Mouse (Mus musculus) limb, embryonic 12.5 days (tissue): ENCODE measurements around the gene Tas2r143. TPM values are rescaled to one million over a fixed set of nuclear protein-coding genes. Genes with fewer than 3 reads are reported as not detected.

ENCODE experiments used
- ATAC-seq: fragments of 200-750 bp; cut with Nextera tagmentation; 2 replicates; pipeline ENCODE4 v1.8.0; 2017; ENCODE audit warnings: low read depth, moderate TSS enrichment; ENCODE audit not compliant: insufficient number of reproducible peaks, insufficient read depth, low FRiP score, low TSS enrichment
- H3K27ac ChIP-seq: fragments of 300-500 bp; sonication (generic); 2 replicates; pipeline ENCODE4 v1.5.1; 2016; ENCODE audit warnings: mild to moderate bottlenecking, moderate library complexity
- H3K27me3 ChIP-seq: fragments of 300-500 bp; sonication (generic); 2 replicates; pipeline ENCODE4 v1.6.1; 2016; ENCODE audit warnings: mild to moderate bottlenecking, moderate library complexity
- H3K36me3 ChIP-seq: fragments of 300-500 bp; sonication (generic); 2 replicates; pipeline ENCODE4 v1.6.1; 2016; ENCODE audit warnings: mild to moderate bottlenecking, moderate library complexity
- H3K4me1 ChIP-seq: fragments of 300-500 bp; sonication (generic); replicated peaks from 2 replicates; pipeline ENCODE4 v1.6.1; 2016
- H3K4me2 ChIP-seq: fragments of 300-500 bp; sonication (generic); 2 replicates; pipeline ENCODE4 v1.6.1; 2016; ENCODE audit warnings: mild to moderate bottlenecking, moderate library complexity
- H3K4me3 ChIP-seq: fragments of 300-500 bp; sonication (generic); replicated peaks from 2 replicates; pipeline ENCODE4 v1.5.1; 2016; ENCODE audit warnings: mild to moderate bottlenecking
- H3K9ac ChIP-seq: fragments of 300-500 bp; sonication (generic); replicated peaks from 2 replicates; pipeline ENCODE4 v1.6.1; 2016; ENCODE audit warnings: mild to moderate bottlenecking, moderate library complexity
- H3K9me3 ChIP-seq: fragments of 300-500 bp; sonication (generic); 2 replicates; pipeline ENCODE4 v1.6.1; 2016; ENCODE audit warnings: mild to moderate bottlenecking, moderate library complexity
- WGBS: fragments of 180-500 bp; shearing (Covaris S2); methylation state at CpG from one replicate; pipeline ENCODE4 v1.1.7; 2016; 5-methylcytosine and 5-hydroxymethylcytosine counted together
- polyA plus RNA-seq: library from polyadenylated mRNA; unstranded; fragments of >200 nt; fragmentation: Nextera tagmentation; extraction: Ambion mirVana; gene quantifications from 2 replicates; pipeline ENCODE4 v1.2.1, GENCODE M21; 2016

The Tas2r143 gene
- polyA plus RNA-seq, 1 experiment from 2014 or later, result not detected

DNA sequence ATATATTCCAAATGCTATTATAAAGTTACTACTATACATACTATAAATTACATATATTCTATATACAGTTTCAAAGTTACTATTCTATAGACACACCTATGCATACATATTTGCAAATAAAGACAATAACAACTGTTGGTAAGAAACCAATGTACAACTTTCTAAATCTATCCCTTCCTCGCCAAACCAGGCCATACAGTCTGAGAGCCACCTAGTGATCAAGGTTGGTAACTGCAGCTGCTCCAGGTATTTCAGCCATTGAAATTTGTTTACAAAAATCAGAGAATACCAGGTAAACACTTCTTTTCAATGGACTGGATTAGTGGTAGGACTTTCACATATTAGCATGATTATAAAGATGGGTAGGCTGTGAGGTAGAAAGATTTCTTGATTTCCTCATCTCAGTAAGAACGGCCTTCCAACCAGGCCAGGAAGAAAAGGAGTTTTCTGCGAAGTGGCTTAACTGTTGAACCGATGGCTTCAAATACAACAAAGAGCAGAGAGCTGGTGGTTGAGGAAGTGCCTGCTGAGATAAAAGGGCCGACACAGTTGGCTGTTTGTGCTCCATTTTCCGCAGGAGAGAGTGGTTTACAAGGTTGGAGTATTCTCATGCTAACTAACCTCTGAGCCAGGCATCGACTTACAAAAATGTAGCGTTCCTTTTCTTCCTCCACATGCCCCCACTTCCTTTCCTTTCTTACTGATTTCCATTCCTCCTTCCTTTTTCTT lies 19.5 kb upstream of the Tas2r143 start:
- Histone ChIP-seq H3K9ac (no peak overlapping the region), H3K4me2 (0 out of 2 replicates have a peak overlapping the region, but pooled peaks have one; percentile 23), H3K9me3 (no peaks in the 10 kb centered on the region), H3K27me3 (no peaks in the 10 kb centered on the region), H3K4me1 (peaks cover 10% of the 10 kb centered on the region; the same call in 1 of the 2 replicates), H3K4me3 (no peak overlapping the region), H3K27ac (0 out of 2 replicates have a peak overlapping the region, but pooled peaks have one; percentile 1), H3K36me3 (no peaks in the 10 kb centered on the region)
- 7% methylated on average over 8 of the region's 8 CpGs for WGBS
- no peak for ATAC-seq

DNA sequence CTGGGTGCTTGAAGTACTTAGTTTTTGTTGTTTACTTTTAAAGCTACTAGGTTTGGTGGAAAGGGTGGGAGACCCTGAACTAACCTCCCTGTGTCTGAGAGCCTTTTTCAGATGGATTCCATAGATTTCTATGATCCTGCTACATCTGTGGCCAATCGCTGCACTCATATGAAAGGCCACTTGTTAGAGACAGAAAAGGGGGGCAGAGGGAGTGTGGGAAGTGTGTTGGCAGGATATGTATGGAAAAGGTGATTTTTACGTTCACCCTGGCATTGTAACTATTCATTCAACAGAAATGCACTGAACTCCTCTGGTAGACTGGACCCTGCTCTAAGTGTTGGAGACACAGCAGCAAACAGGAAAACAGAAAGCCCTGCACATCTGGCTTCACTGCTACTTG lies 18.8 kb upstream of the Tas2r143 start:
- peak overlapping the region; percentile 1; the same call in 1 of the 2 replicates for H3K27ac ChIP-seq
- H3K36me3 ChIP-seq, result no peaks in the 10 kb centered on the region
- H3K9me3 ChIP-seq, result no peaks in the 10 kb centered on the region
- no peak for ATAC-seq
- H3K9ac ChIP-seq, result no peak overlapping the region
- H3K4me2 ChIP-seq, result 0 out of 2 replicates have a peak overlapping the region, but pooled peaks have one; percentile 23
- no peak overlapping the region for H3K4me3 ChIP-seq
- H3K4me1 ChIP-seq, result peaks cover 10% of the 10 kb centered on the region; the same call in 1 of the 2 replicates
- no peaks in the 10 kb centered on the region for H3K27me3 ChIP-seq
- 33% methylated on average over 2 of the region's 2 CpGs for WGBS

DNA sequence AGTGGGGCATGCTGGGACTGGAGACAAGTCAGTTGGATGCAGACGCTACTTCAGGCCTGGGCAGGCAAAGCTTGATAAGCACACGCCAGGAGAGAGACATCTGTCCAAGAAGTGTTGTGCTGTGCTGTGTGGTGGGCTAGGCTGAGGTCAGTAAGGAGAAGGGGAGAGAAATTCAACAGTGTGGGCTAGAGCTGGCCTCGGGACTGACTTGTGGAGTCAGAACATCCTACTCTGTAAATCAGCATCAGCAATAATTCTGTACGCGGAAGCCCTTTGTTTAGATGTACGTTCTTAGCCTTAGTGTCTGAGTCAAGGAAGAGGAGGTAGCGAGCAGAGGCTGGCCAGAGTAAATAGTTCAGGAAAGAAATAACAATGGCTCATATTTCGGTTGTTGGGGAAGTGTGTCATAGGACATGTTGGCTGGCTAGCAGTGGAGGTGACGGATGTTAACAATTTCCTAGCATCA lies 18.1 kb upstream of the Tas2r143 start:
- 0 out of 2 replicates have a peak, but pooled peaks have one; percentile 24 for ATAC-seq
- H3K27ac ChIP-seq, result peak overlapping the region; percentile 42; the same call in 1 of the 2 replicates
- 64% methylated on average over 9 of the region's 9 CpGs for WGBS

DNA sequence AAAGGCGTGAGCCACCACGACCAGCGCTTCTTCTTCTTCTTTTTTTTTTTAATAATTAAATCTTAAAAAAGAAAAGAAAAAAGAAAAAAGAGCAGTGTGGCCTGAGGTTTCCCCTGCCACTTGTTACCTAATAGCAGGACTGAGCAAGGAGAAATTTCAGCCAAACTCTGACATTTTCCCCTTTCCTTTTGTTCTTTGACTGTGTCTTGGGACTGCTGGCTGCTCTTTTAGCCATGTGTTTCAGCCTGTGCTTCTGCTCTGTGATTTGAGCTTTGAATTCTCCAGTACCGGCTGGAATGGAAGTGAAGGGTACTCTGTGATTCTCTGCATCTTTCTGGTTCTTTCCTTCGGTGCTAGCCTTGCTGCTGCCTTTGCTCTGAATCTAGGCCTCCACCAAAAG lies 16.7 kb upstream of the Tas2r143 start:
- H3K4me1 ChIP-seq, result peaks cover 10% of the 10 kb centered on the region; the same call in 1 of the 2 replicates
- H3K4me2 ChIP-seq, result no peak overlapping the region
- ATAC-seq, result no peak
- H3K9me3 ChIP-seq, result no peaks in the 10 kb centered on the region
- no peak overlapping the region for H3K4me3 ChIP-seq
- no peak overlapping the region for H3K9ac ChIP-seq
- no peak overlapping the region for H3K27ac ChIP-seq
- WGBS, result 91% methylated on average over 5 of the region's 5 CpGs
- no peaks in the 10 kb centered on the region for H3K36me3 ChIP-seq
- no peaks in the 10 kb centered on the region for H3K27me3 ChIP-seq

More for the DNA sequence above, 18.1 kb upstream of the Tas2r143 start:
- Histone ChIP-seq H3K27me3 (no peaks in the 10 kb centered on the region), H3K9ac (no peak overlapping the region), H3K4me1 (peaks cover 10% of the 10 kb centered on the region; the same call in 1 of the 2 replicates), H3K36me3 (no peaks in the 10 kb centered on the region), H3K4me3 (no peak overlapping the region), H3K4me2 (no peak overlapping the region), H3K9me3 (no peaks in the 10 kb centered on the region)

GRCm38 (mm10) chr6:42385635-42386034 lies 14.4 kb upstream of the Tas2r143 start:
- Histone ChIP-seq H3K27ac (no peak overlapping the region), H3K4me2 (no peak overlapping the region), H3K27me3 (no peaks in the 10 kb centered on the region), H3K9me3 (no peaks in the 10 kb centered on the region), H3K9ac (no peak overlapping the region), H3K4me3 (no peak overlapping the region), H3K4me1 (peaks cover 10% of the 10 kb centered on the region; the same call in 1 of the 2 replicates), H3K36me3 (no peaks in the 10 kb centered on the region)
- 59% methylated on average over 4 of the region's 4 CpGs for WGBS
- no peak for ATAC-seq

DNA sequence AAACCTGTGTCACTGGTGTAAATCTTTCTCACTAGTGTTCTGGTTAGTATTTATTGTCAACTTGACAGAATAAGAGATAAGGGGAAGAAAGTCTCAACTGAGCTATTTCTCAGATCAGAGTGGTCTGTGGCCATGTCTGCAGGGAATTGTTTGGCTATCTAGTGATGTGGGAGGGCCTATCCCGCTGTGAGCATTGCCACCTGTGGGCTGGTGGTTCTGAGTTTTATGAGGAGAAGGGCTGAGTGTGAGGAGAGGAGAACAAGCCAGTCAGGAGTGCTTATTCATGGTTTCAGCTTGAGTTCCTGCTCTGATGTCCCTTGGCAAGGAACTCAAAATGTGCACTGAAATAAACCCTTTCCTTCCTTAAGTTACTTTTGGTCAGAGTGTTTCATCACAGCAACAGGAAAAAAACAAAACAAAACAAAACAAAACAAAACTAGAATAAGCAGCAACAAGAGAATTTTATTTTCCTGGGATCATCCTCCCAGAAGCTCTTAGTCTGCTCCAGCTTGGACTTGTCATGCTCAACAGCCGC lies 8.2 kb upstream of the Tas2r143 start:
- Histone ChIP-seq H3K4me2 (no peak overlapping the region), H3K9ac (no peak overlapping the region), H3K4me3 (no peak overlapping the region), H3K9me3 (no peaks in the 10 kb centered on the region), H3K27ac (no peak overlapping the region), H3K27me3 (no peaks in the 10 kb centered on the region), H3K4me1 (no peaks in the 10 kb centered on the region; the same call in 1 of the 2 replicates), H3K36me3 (no peaks in the 10 kb centered on the region)
- no peak for ATAC-seq
- WGBS, result 16% methylated on average over 2 of the region's 2 CpGs

DNA sequence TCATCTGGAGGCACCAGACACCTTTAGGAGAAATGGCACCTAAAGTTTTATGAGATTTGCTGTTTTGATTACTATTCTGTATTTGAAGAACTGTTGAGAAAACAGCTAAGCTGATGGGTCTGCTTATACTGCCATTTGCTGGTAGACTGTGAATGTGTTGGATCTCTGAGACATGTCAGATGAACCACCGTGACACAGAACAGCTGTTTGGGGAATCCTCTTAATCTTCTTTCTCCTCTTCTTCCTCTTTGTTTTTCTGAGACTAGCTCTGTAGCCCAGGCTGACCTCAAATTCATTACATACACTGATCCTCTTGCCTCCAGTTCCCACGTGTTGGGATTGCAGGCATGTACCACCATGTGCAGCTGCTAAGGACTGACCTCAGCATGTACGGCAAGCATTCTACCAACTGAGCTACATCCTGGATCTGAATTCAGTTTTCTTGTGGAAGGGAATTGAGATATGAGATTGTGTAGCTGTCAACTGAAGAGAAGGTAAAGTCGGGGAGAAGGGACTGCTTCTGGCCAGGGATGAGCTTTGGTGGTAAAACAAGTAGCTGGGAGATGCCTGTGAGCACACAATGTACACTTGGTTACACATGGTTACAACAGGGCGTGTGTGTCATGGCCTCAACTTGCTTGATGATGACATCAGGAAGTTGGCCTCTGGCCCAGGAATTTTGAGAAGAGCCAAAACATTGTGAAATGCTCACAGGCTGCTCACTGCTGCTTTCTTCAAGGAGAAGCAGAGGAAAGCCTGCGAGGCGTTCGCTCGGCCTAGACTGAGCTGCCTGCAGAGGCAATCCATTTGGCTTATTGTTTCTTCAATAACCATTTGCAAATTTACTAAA lies 3.9 kb upstream of the Tas2r143 start:
- Histone ChIP-seq H3K27me3 (no peaks in the 10 kb centered on the region), H3K4me1 (no peaks in the 10 kb centered on the region; the same call in 1 of the 2 replicates), H3K27ac (no peak overlapping the region), H3K9me3 (no peaks in the 10 kb centered on the region), H3K36me3 (no peaks in the 10 kb centered on the region), H3K4me3 (no peak overlapping the region), H3K9ac (no peak overlapping the region), H3K4me2 (no peak overlapping the region)
- WGBS, result 81% methylated on average over 9 of the region's 9 CpGs
- no peak for ATAC-seq

- Histone ChIP-seq H3K4me1 (no peaks in the 10 kb centered on the region), H3K27ac (no peak overlapping the region), H3K9me3 (no peaks in the 10 kb centered on the region), H3K36me3 (no peaks in the 10 kb centered on the region), H3K4me2 (no peak overlapping the region), H3K4me3 (no peak overlapping the region), H3K9ac (no peak overlapping the region), H3K27me3 (no peaks in the 10 kb centered on the region)
- 73% methylated on average over 3 of the region's 3 CpGs for WGBS
- no peak for ATAC-seq
Observed at GRCm38 (mm10) chr6:42397041-42397657, 2.9 kb upstream of the Tas2r143 start.

DNA sequence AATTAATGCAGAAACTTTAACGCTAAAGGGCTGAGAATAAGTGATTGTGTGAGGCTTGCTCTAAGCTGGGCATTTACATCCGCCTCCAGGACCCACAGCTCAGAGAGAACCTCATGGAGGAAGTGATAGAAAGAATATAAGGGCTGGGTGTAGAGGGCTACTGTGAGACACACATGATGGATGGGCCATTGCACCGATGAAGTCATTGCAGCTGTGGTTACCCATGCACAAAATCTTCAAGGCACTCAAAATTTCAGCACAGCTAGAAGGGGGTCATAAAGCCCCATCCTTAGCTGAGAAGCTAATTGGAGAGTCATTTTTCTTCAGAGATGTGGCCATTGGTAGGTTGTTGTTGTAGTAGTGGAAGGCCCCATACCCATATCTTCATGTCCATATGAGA lies 1.8 kb upstream of the Tas2r143 start:
- H3K9ac ChIP-seq, result no peak overlapping the region
- H3K36me3 ChIP-seq, result no peaks in the 10 kb centered on the region
- 88% methylated on average over 3 of the region's 3 CpGs for WGBS

GRCm38 (mm10) chr6:42398998-42399397 lies 1.0 kb upstream of the Tas2r143 start:
- Histone ChIP-seq H3K36me3 (no peaks in the 10 kb centered on the region), H3K27me3 (no peaks in the 10 kb centered on the region), H3K4me1 (no peaks in the 10 kb centered on the region), H3K9me3 (no peaks in the 10 kb centered on the region), H3K4me3 (no peak overlapping the region), H3K27ac (no peak overlapping the region), H3K4me2 (no peak overlapping the region), H3K9ac (no peak overlapping the region)
- no peak for ATAC-seq
- WGBS, result 86% methylated on average over 1 of the region's 1 CpGs

More for the DNA sequence above, 1.8 kb upstream of the Tas2r143 start:
- Histone ChIP-seq H3K4me2 (no peak overlapping the region), H3K27ac (no peak overlapping the region), H3K27me3 (no peaks in the 10 kb centered on the region), H3K9me3 (no peaks in the 10 kb centered on the region), H3K4me1 (no peaks in the 10 kb centered on the region), H3K4me3 (no peak overlapping the region)
- ATAC-seq, result no peak
